Mouse (Mus musculus): ENCODE data around the gene 1700013F07Rik. TPM values are rescaled to one million over a fixed set of nuclear protein-coding genes. Genes with fewer than 3 reads are reported as not detected.

1700013F07Rik gene
- polyA plus RNA-seq, 1 experiment from 2014 or later, result 0.87 TPM

DNA sequence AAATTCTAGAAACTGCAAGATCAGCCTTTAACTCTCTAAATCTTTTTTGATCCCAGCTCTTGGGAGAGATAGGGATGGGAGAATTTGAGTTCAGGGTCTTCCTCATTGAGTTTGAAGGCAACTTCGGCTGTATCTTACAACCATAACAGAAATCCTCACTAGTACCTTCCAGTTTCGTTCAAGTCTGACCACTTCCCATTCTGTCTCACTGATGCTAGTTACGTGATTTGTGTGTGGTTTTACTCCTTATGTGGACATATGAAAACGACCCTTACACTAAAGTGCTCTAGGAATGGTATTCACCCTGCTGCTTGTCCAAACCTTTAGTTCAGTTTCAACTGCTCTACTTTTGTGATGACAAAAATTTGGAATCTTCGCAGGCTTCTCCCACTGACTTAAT lies 40.1 kb downstream of the 1700013F07Rik start:
- Histone ChIP-seq H3K9ac (replicated peaks) (no peak overlapping the region), H3K4me2 (no peak overlapping the region), H3K27ac (replicated peaks) (no peak overlapping the region), H3K27me3 (replicated peaks) (no peaks in the 10 kb centered on the region), H3K4me1 (peaks cover 20% of the 10 kb centered on the region), H3K36me3 (no peaks in the 10 kb centered on the region), H3K9me3 (replicated peaks) (no peaks in the 10 kb centered on the region), H3K4me3 (replicated peaks) (no peak overlapping the region)
- no peak for ATAC-seq (ENCODE audit: low FRiP score)
- 95% methylated on average over 5 of the region's 5 CpGs for WGBS

- no peak for ATAC-seq (ENCODE audit: low FRiP score)
- 84% methylated on average over 4 of the region's 4 CpGs for WGBS
- Histone ChIP-seq H3K27me3 (replicated peaks) (no peaks in the 10 kb centered on the region), H3K27ac (replicated peaks) (no peak overlapping the region), H3K4me1 (no peaks in the 10 kb centered on the region), H3K9ac (replicated peaks) (no peak overlapping the region), H3K4me3 (replicated peaks) (no peak overlapping the region), H3K4me2 (no peak overlapping the region), H3K36me3 (no peaks in the 10 kb centered on the region), H3K9me3 (replicated peaks) (no peaks in the 10 kb centered on the region)
Measured at GRCm38 (mm10) chr3:108584580-108584979, 50.6 kb downstream of the 1700013F07Rik start.

DNA sequence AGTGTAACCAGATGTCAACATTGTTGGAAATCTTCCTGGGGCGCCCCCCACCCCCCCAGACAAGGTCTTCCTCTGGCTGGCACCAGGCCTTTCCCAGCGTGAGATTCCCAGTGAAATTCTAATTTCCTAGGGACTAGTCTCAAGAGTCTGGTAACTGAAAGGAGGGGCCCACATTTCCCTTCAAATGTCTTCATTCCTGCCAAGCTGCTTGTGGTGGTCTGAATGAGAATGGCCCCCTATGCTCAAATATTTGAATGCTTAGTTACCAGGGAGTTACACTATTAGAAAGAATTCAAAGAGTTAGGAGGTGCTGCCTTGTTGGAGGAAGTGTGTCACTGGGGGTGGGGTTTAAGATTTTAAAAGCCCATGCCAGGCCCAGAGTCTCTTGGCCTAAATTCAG lies 54.5 kb downstream of the 1700013F07Rik start:
- Histone ChIP-seq H3K4me2 (no peak overlapping the region), H3K4me3 (replicated peaks) (no peak overlapping the region), H3K36me3 (no peaks in the 10 kb centered on the region), H3K27me3 (replicated peaks) (no peaks in the 10 kb centered on the region), H3K4me1 (peaks cover 14% of the 10 kb centered on the region), H3K9me3 (replicated peaks) (no peaks in the 10 kb centered on the region), H3K27ac (replicated peaks) (no peak overlapping the region), H3K9ac (replicated peaks) (no peak overlapping the region)
- no peak for ATAC-seq (ENCODE audit: low FRiP score)
- WGBS, result 37% methylated on average over 2 of the region's 2 CpGs

- ATAC-seq (ENCODE audit: low FRiP score), result peak; percentile 99
- H3K4me1 ChIP-seq, result peaks cover 19% of the 10 kb centered on the region
- H3K27me3 ChIP-seq (replicated peaks), result no peaks in the 10 kb centered on the region
- H3K4me2 ChIP-seq, result peak within 1 kb of the TSS; percentile 74
- 5% methylated on average over 44 of the region's 44 CpGs for WGBS
- H3K27ac ChIP-seq (replicated peaks), result peak within 1 kb of the TSS; percentile 96
- peak within 1 kb of the TSS; percentile 90 for H3K9ac ChIP-seq (replicated peaks)
- no peaks in the 10 kb centered on the region for H3K9me3 ChIP-seq (replicated peaks)
- peak within 1 kb of the TSS; percentile 94 for H3K4me3 ChIP-seq (replicated peaks)
- no peaks in the 10 kb centered on the region for H3K36me3 ChIP-seq
Measured at GRCm38 (mm10) chr3:108590786-108591529, 57.0 kb downstream of the 1700013F07Rik start, which contains the start of gene Wdr47. Gene Wdr47, plus strand, starts transcription at chr3:108591279.

DNA sequence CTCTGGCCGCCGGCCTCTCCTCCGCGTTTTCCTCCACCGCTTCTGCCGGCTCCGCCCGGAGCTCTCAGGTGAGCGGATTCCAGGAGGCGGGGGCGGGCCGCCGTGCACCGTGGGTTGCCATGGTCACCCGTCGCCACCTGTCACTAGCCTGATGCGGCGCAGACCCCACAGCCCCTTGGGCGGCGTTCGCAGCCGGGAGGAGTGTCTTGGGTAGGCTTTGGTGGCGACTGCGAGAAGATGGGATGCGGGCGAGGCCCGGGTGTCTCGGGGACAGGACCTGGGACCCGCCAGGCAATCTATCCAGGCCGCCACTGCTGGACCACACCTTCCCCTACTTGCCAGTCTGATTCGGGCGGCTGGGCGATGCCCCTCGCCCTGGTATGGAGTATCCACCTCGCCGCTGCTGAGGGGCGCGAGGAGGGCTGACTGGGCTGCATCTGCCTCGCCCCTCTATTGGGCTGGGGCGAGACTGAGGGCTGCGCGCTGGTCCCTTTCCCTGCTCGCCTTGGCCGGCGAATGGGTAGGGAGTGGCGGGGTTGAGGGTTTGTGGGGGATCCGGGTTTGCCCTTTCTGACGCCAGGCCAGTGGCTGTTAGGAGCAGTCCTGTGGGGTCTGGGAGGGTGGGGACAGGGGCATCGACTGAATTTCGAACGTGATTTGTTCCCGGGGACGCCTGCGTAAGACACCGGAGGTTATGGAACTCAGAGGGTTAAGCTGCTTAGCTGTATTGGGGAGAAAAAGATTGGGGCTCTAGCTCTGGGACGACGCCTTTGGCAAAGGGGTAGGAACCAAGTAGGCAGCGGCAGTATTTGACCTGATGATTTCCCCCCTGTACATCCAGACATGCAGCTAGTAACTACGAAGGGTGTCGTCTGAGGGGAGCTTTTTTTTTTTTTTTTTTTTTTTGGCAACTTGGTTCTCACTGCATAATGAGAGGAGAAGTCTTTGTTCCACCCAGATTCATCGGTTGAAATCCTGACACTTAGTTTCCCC lies 57.9 kb downstream of the 1700013F07Rik start:
- Histone ChIP-seq H3K4me2 (peak overlapping the region; percentile 74), H3K9me3 (replicated peaks) (no peaks in the 10 kb centered on the region), H3K27me3 (replicated peaks) (no peaks in the 10 kb centered on the region), H3K4me1 (peaks cover 19% of the 10 kb centered on the region), H3K4me3 (replicated peaks) (peak overlapping the region; percentile 94), H3K27ac (replicated peaks) (peak overlapping the region; percentile 96), H3K36me3 (no peaks in the 10 kb centered on the region), H3K9ac (replicated peaks) (peak overlapping the region; percentile 90)
- peak; percentile 86 for ATAC-seq (ENCODE audit: low FRiP score)
- WGBS, result under 1% methylated on average over 61 of the region's 61 CpGs

Small RNAs within 50 kb of the gene (microRNA-seq; reads per million reads assigned to microRNA genes)
- gene Gm22860, result not detected

Other genes starting within 250 kb of the 1700013F07Rik start
- 0.15 and 0.19 TPM in 2 replicates for gene Mybphl, start 169.2 kb upstream of the 1700013F07Rik start, polyA plus RNA-seq (2015; fragmentation: Nextera tagmentation; extraction: Ambion mirVana)
- gene Psrc1, start 150.3 kb upstream of the 1700013F07Rik start, polyA plus RNA-seq (2015; fragmentation: Nextera tagmentation; extraction: Ambion mirVana), result 5.5 and 12.4 TPM in 2 replicates
- gene Celsr2, start 118.6 kb upstream of the 1700013F07Rik start, polyA plus RNA-seq (2015; fragmentation: Nextera tagmentation; extraction: Ambion mirVana), result 34.4 and 35.0 TPM in 2 replicates
- 206 and 219 TPM in 2 replicates for gene Sars, start 88.9 kb upstream of the 1700013F07Rik start, polyA plus RNA-seq (2015; fragmentation: Nextera tagmentation; extraction: Ambion mirVana)
- 12.1 and 15.8 TPM in 2 replicates for gene 5330417C22Rik, start 2.4 kb downstream of the 1700013F07Rik start, polyA plus RNA-seq (2015; fragmentation: Nextera tagmentation; extraction: Ambion mirVana)
- gene Tmem167b, start 28.3 kb downstream of the 1700013F07Rik start, polyA plus RNA-seq (2015; fragmentation: Nextera tagmentation; extraction: Ambion mirVana), result 46.3 and 47.5 TPM in 2 replicates
- gene Taf13, start 37.5 kb downstream of the 1700013F07Rik start, polyA plus RNA-seq (2015; fragmentation: Nextera tagmentation; extraction: Ambion mirVana), result 43.7 and 46.5 TPM in 2 replicates
- gene Wdr47, start 57.1 kb downstream of the 1700013F07Rik start, polyA plus RNA-seq (2015; fragmentation: Nextera tagmentation; extraction: Ambion mirVana), result 80.5 and 94.7 TPM in 2 replicates
- gene Clcc1, start 119.8 kb downstream of the 1700013F07Rik start, polyA plus RNA-seq (2015; fragmentation: Nextera tagmentation; extraction: Ambion mirVana), result 34.1 and 44.1 TPM in 2 replicates
- 17.5 and 23.6 TPM in 2 replicates for gene Gpsm2, start 188.2 kb downstream of the 1700013F07Rik start, polyA plus RNA-seq (2015; fragmentation: Nextera tagmentation; extraction: Ambion mirVana)
- gene Aknad1, start 205.5 kb downstream of the 1700013F07Rik start, polyA plus RNA-seq (2015; fragmentation: Nextera tagmentation; extraction: Ambion mirVana), result 0.10 TPM in 1 of 2 replicates, not detected in the other